Mouse (Mus musculus): ENCODE data around the gene Nf1. TPM values are rescaled to one million over a fixed set of nuclear protein-coding genes. Genes with fewer than 3 reads are reported as not detected.
A peak's percentile ranks its signal among the peaks of the same experiment; 100 is the strongest.

Gene Nf1
- polyA plus RNA-seq, 1 experiment from 2014 or later = 7.0 TPM

DNA sequence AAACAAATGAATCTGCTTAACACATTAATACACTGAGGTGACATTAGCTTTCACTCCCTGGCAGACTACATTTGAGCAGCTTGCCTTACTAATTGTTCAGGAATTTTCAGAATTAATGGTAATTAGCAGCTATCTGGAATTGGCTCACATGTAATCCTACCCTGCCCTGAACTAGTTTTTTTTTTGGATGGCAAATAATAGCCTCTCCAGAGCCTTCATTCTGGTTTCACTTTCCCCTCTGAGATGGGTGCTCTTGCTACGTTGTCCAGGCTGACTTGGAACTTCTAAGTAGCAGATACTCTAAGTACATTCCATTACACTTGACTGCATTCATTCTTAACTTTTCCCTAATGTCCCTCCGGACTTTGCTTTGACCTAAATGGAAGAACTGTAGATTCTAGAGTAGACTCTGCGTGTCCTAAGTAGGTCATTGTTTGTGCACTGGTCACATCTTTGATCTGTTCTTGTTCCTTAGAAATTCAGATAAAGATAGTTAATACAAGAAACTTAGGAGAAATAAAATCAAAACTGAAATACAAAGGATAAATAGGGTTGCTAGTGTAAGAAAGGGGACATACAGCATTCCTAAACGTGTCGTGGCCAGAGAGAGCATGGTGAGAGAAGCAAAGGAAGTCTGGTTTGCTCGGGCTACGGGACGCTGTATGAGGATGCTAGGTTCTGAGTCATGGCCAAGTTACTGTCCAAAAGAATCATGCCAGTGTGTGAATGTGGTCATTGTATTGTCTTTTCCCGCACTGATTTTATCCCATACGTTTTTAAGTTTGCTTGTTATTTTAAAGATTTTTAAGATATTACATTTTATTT is 155.7 kb downstream of the Nf1 start:
- WGBS = 69% methylated on average over 10 of the region's 10 CpGs
- no peak for ATAC-seq (replicated peaks)

DNA sequence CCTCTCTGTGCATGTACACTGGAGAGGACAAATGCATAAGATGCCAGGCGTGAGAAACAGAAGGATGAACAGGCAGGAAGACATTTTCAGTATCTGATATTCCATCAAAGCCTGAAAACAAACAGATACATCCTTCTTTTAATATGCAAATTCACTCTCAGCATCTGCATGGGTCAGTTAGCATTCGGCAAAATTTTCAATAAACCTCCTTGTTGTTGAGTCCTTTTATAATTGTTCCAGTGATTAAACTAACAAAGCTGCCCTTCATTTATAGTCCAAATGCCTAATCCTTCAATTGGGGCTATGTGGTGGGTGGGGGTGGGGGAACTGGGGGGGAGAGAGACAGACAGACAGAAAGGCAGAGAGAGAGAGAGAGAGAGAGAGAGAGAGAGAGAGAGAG is 163.4 kb downstream of the Nf1 start:
- Histone ChIP-seq H3K27me3 (replicated peaks) (no peaks in the 10 kb centered on the region), H3K36me3 (replicated peaks) (no peaks in the 10 kb centered on the region), H3K27ac (peak overlapping the region; percentile 42), H3K9ac (no peak overlapping the region), H3K4me2 (peak overlapping the region; percentile 26; the same call in 1 of the 2 replicates), H3K4me3 (no peak overlapping the region), H3K9me3 (no peaks in the 10 kb centered on the region), H3K4me1 (peaks cover 11% of the 10 kb centered on the region)
- WGBS = 8% methylated on average over 2 of the region's 2 CpGs
- no peak for ATAC-seq (replicated peaks)

More for the DNA sequence above, 155.7 kb downstream of the Nf1 start:
- no peaks in the 10 kb centered on the region; the same call in 1 of the 2 replicates for H3K36me3 ChIP-seq (replicated peaks)
- H3K4me1 ChIP-seq = 0 out of 2 replicates have a peak, but pooled peaks cover 3% of the 10 kb centered on the region
- H3K4me3 ChIP-seq = no peak overlapping the region
- H3K9me3 ChIP-seq = no peaks in the 10 kb centered on the region
- H3K27me3 ChIP-seq (replicated peaks) = no peaks in the 10 kb centered on the region
- H3K9ac ChIP-seq = no peak overlapping the region
- no peak overlapping the region for H3K27ac ChIP-seq
- no peak overlapping the region for H3K4me2 ChIP-seq

DNA sequence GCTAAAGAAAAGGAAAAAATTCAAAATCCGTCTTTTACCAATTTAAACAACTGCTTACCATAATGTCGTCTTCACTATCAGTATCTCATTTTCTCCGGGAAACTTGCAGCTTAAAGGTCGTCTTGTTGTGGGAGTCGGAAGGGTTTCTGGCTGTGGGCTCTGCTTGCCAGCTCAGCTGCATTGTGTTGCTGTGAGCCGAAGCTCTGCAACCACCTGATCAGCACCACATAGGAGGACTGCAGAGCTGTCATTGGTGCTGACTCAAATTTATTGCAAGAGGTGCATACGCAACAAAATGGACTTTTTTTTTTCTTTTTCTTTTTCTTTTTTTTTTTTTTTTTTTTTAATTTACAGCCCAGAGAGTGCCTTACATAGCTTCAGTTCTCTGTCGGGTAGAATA is 164.4 kb downstream of the Nf1 start, which contains the start of gene Omg:
Omg (minus strand) TSS at position 240 of the 400 bp plus-strand sequence.
- Histone ChIP-seq H3K27ac (peak within 1 kb of the TSS; percentile 55; the same call in 1 of the 2 replicates), H3K4me3 (no peak within 1 kb of the TSS), H3K9me3 (no peaks in the 10 kb centered on the region), H3K27me3 (replicated peaks) (no peaks in the 10 kb centered on the region), H3K4me2 (peak within 1 kb of the TSS; percentile 30), H3K4me1 (peaks cover 11% of the 10 kb centered on the region), H3K36me3 (replicated peaks) (no peaks in the 10 kb centered on the region), H3K9ac (no peak within 1 kb of the TSS)
- no peak for ATAC-seq (replicated peaks)
- 19% methylated on average over 8 of the region's 8 CpGs for WGBS

DNA sequence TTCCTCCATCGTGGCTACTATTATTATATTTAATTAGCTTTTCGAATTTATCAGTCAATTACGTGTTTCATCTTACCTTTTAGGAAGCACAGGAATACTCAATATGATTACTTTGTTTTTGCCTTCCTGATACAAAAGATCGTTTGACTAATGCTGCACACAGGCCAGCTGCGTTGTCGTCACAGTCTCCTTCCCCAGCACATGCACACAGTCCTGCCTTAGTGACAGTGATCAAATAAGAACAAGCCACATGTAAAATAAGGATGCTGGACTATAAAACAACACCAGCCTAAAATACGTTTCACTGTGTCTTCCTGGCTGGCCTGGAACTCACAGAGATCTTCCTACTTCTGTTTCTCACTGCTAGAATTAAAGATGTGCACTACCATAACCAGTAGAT is 165.0 kb downstream of the Nf1 start:
- Histone ChIP-seq H3K4me2 (no peak overlapping the region), H3K36me3 (replicated peaks) (no peaks in the 10 kb centered on the region), H3K9me3 (no peaks in the 10 kb centered on the region), H3K27ac (no peak overlapping the region), H3K9ac (no peak overlapping the region), H3K4me1 (peaks cover 11% of the 10 kb centered on the region), H3K27me3 (replicated peaks) (no peaks in the 10 kb centered on the region), H3K4me3 (no peak overlapping the region)
- no peak for ATAC-seq (replicated peaks)
- 63% methylated on average over 7 of the region's 7 CpGs for WGBS

DNA sequence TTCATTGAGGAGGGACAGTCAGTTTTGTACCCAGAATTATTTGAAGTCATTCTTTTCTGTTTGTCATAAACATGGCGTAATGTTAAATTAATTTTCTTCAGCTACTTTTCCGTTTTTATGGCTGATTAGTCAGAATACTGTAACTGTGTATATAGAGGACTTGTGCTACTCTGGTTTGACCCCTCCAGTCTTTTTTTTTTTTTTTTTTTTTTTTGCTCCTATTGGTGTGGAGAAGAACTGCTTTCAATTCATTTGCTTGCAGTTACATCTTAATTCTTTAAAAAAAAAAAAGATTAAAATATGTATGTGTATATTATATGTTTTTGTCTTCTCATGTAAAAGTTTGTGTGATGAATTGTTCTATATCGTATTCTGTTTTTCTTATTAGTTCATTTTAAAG is 172.5 kb downstream of the Nf1 start:
- Histone ChIP-seq H3K4me1 (no peaks in the 10 kb centered on the region), H3K9me3 (no peaks in the 10 kb centered on the region), H3K9ac (no peak overlapping the region), H3K27ac (no peak overlapping the region), H3K4me2 (no peak overlapping the region), H3K36me3 (replicated peaks) (no peaks in the 10 kb centered on the region), H3K4me3 (no peak overlapping the region), H3K27me3 (replicated peaks) (no peaks in the 10 kb centered on the region)
- 94% methylated on average over 3 of the region's 3 CpGs for WGBS
- no peak for ATAC-seq (replicated peaks)

DNA sequence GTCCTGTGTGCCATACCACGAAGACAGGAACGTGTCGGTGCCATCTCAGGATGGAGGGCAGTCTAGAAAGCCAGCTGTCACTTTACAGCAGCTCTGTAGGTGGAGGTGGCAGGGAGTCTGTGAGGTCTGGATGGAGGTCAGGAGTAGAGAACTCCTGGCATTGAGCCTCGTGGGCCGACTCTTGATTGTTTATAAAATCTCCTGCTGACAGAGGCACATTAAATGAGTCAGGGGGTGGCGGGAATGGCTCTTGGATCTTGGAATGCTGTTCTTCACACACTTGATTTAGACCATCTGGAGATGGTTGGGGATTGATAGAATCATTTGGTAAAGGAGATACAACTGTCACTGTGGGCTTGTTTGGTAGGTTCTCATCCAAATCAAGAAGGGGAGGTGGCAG is 175.8 kb downstream of the Nf1 start:
- Histone ChIP-seq H3K27ac (no peak overlapping the region), H3K4me3 (no peak overlapping the region), H3K27me3 (replicated peaks) (no peaks in the 10 kb centered on the region), H3K9me3 (no peaks in the 10 kb centered on the region), H3K9ac (no peak overlapping the region), H3K36me3 (replicated peaks) (no peaks in the 10 kb centered on the region), H3K4me2 (no peak overlapping the region), H3K4me1 (no peaks in the 10 kb centered on the region)
- WGBS = 80% methylated on average over 6 of the region's 6 CpGs
- no peak for ATAC-seq (replicated peaks)

DNA sequence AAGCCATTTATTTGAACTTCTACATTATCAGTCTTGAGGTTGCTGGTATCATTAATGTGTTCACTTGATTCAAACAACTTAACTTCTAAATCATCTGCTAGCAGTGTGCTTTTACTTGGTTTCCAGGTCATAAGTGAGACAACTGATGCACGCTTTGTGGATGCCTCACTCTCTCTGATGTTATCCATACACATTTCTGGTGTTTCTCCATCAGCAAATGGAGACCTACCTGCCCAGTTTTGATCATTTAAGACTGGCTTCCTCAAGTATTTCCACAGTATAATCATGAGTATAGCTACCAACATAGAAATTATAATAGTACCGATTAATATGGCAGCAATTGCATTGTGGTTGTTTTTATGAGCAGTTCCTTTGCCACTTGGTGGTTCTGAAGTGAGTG is 176.3 kb downstream of the Nf1 start:
- no peaks in the 10 kb centered on the region for H3K36me3 ChIP-seq (replicated peaks)
- H3K4me1 ChIP-seq = no peaks in the 10 kb centered on the region
- H3K27me3 ChIP-seq (replicated peaks) = no peaks in the 10 kb centered on the region
- no peaks in the 10 kb centered on the region for H3K9me3 ChIP-seq
- no peak overlapping the region for H3K4me2 ChIP-seq
- no peak overlapping the region for H3K4me3 ChIP-seq
- no peak for ATAC-seq (replicated peaks)
- H3K27ac ChIP-seq = no peak overlapping the region
- no peak overlapping the region for H3K9ac ChIP-seq
- 99% methylated on average over 2 of the region's 2 CpGs for WGBS

DNA sequence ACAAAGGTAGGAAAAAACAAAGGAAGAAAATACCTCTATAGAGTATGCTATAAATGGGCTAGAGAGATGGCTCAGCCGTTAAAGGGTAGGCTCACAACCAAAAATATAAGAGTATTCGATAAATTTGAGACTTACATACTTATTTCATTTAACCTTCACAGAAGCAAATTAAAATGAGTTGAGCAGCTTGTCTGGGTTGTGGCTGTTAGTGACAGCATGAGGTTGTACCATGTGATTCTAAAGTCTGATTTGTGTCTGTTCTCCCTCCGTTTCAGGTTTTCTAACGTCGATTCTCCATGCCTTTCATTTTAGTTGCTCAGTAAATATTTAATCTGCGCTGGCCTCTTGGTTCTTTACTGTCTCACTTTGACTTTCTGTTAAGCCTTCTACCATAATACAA is 179.8 kb downstream of the Nf1 start:
- H3K4me2 ChIP-seq = no peak overlapping the region
- no peaks in the 10 kb centered on the region for H3K27me3 ChIP-seq (replicated peaks)
- H3K4me1 ChIP-seq = no peaks in the 10 kb centered on the region
- no peaks in the 10 kb centered on the region for H3K9me3 ChIP-seq
- ATAC-seq (replicated peaks) = no peak
- H3K9ac ChIP-seq = no peak overlapping the region
- H3K36me3 ChIP-seq (replicated peaks) = no peaks in the 10 kb centered on the region
- H3K4me3 ChIP-seq = no peak overlapping the region
- 84% methylated on average over 6 of the region's 6 CpGs for WGBS
- no peak overlapping the region for H3K27ac ChIP-seq

DNA sequence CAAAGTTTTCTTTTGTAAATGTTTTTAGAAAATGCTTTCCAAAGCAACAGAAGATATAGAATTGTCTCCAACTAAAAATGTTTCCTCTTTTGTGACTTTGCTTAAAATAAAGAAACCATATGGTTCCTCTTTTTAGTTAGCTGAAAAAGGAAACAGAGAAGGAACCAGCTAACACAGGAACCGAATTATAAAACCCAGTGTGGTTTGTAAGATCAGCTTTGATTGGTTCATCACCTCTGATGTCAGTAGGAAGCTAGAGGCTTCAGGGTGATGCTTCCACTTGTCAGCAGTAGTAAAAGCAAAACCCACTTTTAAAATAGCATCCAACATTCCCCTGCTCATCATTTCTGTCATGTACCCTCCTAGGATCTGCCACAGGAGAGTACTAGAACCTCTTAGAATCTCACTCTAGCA is 180.4 kb downstream of the Nf1 start:
- H3K4me3 ChIP-seq = no peak overlapping the region
- H3K27ac ChIP-seq = no peak overlapping the region
- ATAC-seq (replicated peaks) = no peak
- H3K27me3 ChIP-seq (replicated peaks) = no peaks in the 10 kb centered on the region
- no peaks in the 10 kb centered on the region for H3K9me3 ChIP-seq
- no peak overlapping the region for H3K9ac ChIP-seq
- H3K4me1 ChIP-seq = no peaks in the 10 kb centered on the region
- no peaks in the 10 kb centered on the region for H3K36me3 ChIP-seq (replicated peaks)
- H3K4me2 ChIP-seq = no peak overlapping the region
- 86% methylated on average over 1 of the region's 1 CpGs for WGBS

DNA sequence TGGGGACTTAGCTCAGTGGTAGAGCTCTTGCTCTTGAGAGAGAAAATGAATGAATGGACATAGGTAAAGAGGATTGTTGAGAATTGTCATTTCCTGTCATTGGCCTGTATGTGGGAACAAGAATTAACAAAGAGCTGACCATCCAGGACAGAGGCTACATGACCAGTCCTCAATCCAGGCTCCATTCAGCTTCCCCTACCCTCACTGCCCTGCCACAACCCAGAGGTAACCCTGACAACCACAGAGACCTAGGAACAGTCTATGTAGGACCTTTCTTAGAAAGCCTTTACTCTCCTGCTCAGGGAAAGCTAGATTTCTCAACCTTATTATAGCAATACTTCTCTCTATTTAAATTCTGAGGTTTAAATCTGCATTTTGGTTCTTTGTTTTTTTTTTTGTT is 181.3 kb downstream of the Nf1 start:
- H3K4me1 ChIP-seq = no peaks in the 10 kb centered on the region
- no peak overlapping the region for H3K9ac ChIP-seq
- no peak overlapping the region for H3K27ac ChIP-seq
- no peak overlapping the region for H3K4me2 ChIP-seq
- H3K27me3 ChIP-seq (replicated peaks) = no peaks in the 10 kb centered on the region
- no peak for ATAC-seq (replicated peaks)
- H3K9me3 ChIP-seq = no peaks in the 10 kb centered on the region
- H3K36me3 ChIP-seq (replicated peaks) = no peaks in the 10 kb centered on the region
- no peak overlapping the region for H3K4me3 ChIP-seq

DNA sequence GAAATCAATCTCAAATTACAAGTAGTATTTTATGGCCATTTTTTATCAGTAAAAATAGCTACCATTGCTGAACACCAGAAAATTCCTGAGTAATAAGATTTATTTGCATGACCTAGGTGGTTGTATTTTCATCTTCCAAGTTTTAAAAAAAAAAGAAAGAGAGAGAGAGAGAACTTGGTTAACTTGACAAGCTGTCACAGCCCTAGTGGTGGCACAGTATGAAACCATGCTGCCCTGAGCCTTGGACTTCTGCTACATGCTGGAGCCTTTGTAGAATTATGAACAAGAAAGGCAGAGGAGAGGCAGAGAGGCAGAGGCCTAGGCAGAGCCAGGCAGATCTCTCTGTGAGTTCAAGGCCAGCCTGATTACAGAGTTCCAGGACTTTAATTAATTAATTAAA is 182.4 kb downstream of the Nf1 start:
- Histone ChIP-seq H3K9me3 (no peaks in the 10 kb centered on the region), H3K36me3 (replicated peaks) (no peaks in the 10 kb centered on the region), H3K9ac (no peak overlapping the region), H3K4me2 (no peak overlapping the region), H3K4me3 (no peak overlapping the region), H3K4me1 (no peaks in the 10 kb centered on the region), H3K27ac (no peak overlapping the region), H3K27me3 (replicated peaks) (no peaks in the 10 kb centered on the region)
- ATAC-seq (replicated peaks) = no peak

DNA sequence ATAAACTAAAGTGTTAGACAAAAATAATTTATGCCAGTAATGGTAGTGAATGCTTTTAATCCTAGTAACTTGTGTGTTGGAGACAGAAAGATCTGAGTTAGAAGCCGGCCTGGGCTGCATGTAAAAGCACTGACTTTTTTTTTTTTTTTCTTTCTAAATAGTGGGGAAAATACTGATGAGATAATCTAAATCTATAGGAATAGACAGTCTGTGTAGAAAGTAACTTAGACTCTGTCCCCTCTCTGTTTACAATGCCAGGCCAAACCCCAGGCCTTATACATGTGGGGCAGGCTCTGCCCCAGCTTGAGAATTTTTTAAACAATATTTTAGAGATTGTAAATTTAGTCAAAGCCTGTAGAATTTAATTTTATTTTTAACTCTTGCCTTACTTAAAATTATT is 183.5 kb downstream of the Nf1 start:
- no peak overlapping the region for H3K9ac ChIP-seq
- H3K4me1 ChIP-seq = no peaks in the 10 kb centered on the region
- H3K36me3 ChIP-seq (replicated peaks) = no peaks in the 10 kb centered on the region
- no peaks in the 10 kb centered on the region for H3K9me3 ChIP-seq
- 83% methylated on average over 1 of the region's 1 CpGs for WGBS
- no peak overlapping the region for H3K4me3 ChIP-seq
- no peak overlapping the region for H3K4me2 ChIP-seq
- no peak overlapping the region for H3K27ac ChIP-seq
- ATAC-seq (replicated peaks) = no peak
- H3K27me3 ChIP-seq (replicated peaks) = no peaks in the 10 kb centered on the region

DNA sequence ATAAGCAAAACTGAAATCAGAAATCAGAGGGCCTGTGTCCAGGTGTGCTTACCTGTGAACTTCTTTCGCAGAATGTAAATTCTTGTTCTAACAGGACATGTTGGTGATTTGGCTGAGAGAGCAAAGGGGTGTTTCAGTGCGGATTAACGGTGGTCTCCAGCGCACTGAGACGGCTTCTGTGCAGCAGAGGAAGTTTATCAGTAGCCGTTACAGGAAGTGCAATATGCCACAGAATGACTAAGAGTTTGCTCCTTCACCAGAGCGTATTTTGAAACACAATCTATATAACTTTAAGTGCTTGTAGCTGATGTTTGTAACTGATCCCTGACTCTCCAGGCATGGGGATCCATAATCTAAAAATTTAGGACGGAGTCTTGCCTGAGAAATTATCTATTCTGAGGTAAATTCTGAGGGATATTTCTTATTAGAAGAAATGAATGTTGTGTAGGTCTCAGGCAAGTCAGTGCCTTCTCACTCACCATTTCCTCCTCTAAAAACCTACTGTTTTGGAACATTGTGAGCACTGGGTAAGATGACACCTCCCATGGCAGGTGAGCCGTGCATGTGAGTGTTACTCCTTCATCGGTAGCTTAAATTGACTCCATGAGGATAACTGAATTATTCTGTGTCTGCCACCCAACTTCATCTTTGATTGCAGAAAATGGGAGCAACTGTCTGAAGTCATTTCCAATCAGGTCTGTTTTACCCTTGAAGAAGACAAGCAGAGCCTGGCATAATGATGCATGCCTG is 184.2 kb downstream of the Nf1 start, which contains the start of gene Evi2b:
Evi2b (minus strand) TSS at position 203 of the 750 bp plus-strand sequence.
- no peak for ATAC-seq (replicated peaks)
- WGBS = 90% methylated on average over 10 of the region's 10 CpGs
- H3K9me3 ChIP-seq = no peaks in the 10 kb centered on the region

More for the DNA sequence above, 184.2 kb downstream of the Nf1 start, which contains the start of gene Evi2b:
- Histone ChIP-seq H3K4me3 (no peak within 1 kb of the TSS), H3K27me3 (replicated peaks) (no peaks in the 10 kb centered on the region), H3K9ac (no peak within 1 kb of the TSS), H3K27ac (no peak within 1 kb of the TSS), H3K36me3 (replicated peaks) (no peaks in the 10 kb centered on the region), H3K4me2 (no peak within 1 kb of the TSS), H3K4me1 (no peaks in the 10 kb centered on the region)
